Mouse (Mus musculus): ENCODE measurements around the gene Vmn2r104.

Gene Vmn2r104

DNA sequence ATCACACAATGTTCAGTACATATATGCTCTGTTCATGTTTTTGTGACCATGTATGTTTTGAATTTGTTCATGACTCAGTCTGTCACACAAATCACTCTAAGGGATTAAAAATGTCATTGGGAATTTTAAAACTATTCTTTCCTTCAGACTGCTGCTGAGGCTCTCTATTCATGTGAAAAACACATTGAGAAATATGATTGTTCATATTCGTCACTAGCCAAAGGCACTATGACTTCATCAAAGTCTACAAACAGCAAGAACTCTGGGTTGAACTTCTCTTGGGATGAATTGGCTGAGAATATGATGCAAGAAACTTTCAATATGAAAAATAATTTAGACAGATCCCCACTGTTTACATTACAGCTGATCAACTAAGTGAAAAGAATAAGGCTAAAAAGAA lies at the start of gene Vmn2r104:
Gene Vmn2r104 (minus strand): TSS at position 101 of the 400 bp plus-strand sequence.
- no peak for DNase-seq (ENCODE audit: low read depth, low spot score)

DNA sequence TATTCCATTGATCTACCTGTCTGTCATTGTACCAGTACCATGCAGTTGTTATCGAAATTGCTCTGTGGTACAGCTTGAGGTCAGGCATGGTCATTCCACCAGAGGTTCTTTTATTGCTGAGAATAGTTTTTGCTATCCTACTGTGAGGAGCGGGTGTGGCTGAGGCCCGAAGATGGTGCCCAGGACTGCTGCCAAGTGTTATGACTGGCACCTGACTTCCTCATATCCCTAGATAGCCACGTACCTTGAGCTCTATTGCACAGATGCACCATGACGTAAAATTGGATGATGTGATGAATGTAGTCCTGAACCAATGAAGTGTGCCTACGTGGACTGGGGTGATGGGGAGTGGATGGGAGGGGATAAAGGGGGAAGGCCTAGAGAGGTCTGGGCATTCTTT lies 26.0 kb upstream of the Vmn2r104 start:
- no peak for DNase-seq (ENCODE audit: low read depth, low spot score)

DNA sequence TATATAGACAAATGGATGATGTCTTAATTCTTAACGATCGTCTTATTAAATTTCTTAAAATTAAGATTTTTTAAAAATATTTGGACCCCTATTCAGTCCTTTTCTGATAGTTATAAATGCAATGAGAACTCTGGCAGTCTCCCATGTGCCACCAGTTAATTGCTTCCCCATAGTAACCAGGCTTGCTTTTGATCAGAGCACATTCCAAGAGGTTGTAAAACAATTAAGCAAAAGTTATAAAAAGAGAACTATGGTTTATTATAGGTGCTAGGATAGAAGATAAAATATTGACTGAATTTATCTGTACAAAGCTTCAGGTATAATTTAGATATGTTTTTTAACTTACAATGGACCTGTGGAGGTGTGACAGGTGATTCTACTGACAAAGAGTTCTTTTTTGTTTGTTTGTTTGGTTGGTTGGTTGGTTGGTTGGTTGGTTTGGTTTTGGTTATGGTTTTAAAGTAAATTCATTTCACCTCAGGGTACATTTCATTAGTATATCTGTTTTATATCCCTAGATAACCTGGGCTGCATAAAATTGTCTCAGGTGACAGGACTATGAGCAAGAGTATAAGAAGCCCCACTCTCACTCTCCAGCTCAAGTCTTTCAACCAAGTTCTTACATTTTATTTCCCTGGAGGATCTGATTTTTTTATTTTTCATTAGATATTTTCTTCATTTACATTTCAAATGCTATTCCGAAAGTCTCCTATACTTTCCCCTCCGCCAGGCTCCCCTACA lies 23.7 kb upstream of the Vmn2r104 start:
- no peak for DNase-seq (ENCODE audit: low read depth, low spot score)
